Mouse (Mus musculus): Measurements from ENCODE around the gene Cactin.

DNA sequence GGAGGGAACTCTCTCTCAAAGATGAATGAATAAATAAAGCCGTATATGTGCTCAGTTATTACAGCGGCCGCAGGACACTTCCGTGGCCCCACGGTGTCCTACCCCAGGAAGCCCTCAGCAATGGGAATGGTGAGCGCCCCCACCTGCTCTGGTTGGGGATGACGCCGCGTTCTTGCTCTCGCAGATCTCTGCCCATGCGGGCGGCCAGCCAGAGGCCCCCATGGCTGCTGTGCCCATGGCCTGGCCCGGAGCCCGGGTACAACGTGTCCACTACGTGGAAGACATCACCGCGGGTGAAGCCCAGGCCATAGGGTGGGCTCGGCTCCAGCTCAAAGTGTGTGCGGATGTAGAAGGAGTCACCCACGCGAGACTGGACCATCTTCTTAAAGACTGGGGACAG, 43.2 kb upstream of the Cactin start:
- TF ChIP-seq CTCF (IDR thresholded peaks at IDR 0.05; ENCODE audit: control insufficient read depth, insufficient read depth, low read length) (no peak), POLR2A (IDR thresholded peaks at IDR 0.05; ENCODE audit: borderline replicate concordance, control insufficient read depth, low read depth, low read length) (no peak)

Measured in bone marrow, adult 2 months (tissue).